Mouse (Mus musculus) forebrain, postnatal 0 days (tissue): ENCODE results near the gene Bpifb1. TPM values are rescaled to one million over a fixed set of nuclear protein-coding genes. Genes with fewer than 3 reads are reported as not detected.

ENCODE experiments used
- ATAC-seq: fragments of 200-750 bp; cut with Nextera tagmentation; 2 replicates; pipeline ENCODE4 v1.8.0; 2017; ENCODE audit warnings: mild to moderate bottlenecking, moderate library complexity
- DNase-seq: peaks from one replicate; pipeline ENCODE4 v3.0.0-alpha.2; 2015
- H3K27ac ChIP-seq: fragments of 300-500 bp; sonication (generic); 2 replicates; pipeline ENCODE4 v1.5.1; 2014; ENCODE audit warnings: low read depth, mild to moderate bottlenecking, antibody characterized with exemption, low read length, moderate library complexity, mixed read lengths
- H3K27me3 ChIP-seq: fragments of 300-500 bp; sonication (generic); 2 replicates; pipeline ENCODE4 v1.6.1; 2014; ENCODE audit warnings: mild to moderate bottlenecking, low read length, mixed read lengths; ENCODE audit not compliant: insufficient read depth
- H3K36me3 ChIP-seq: fragments of 300-500 bp; sonication (generic); 2 replicates; pipeline ENCODE4 v1.6.1; 2014; ENCODE audit warnings: mild to moderate bottlenecking, moderate library complexity; ENCODE audit not compliant: insufficient read depth
- H3K4me1 ChIP-seq: fragments of 300-500 bp; sonication (generic); 2 replicates; pipeline ENCODE4 v1.6.1; 2014; ENCODE audit warnings: antibody characterized with exemption; ENCODE audit not compliant: insufficient read depth
- H3K4me2 ChIP-seq: fragments of 300-500 bp; sonication (generic); 2 replicates; pipeline ENCODE4 v1.6.1; 2014; ENCODE audit warnings: low read depth, mild to moderate bottlenecking, moderate library complexity
- H3K4me3 ChIP-seq: fragments of 300-500 bp; sonication (generic); 2 replicates; pipeline ENCODE4 v1.5.1; 2014; ENCODE audit warnings: low read depth, low read length, mixed read lengths
- H3K9ac ChIP-seq: fragments of 300-500 bp; sonication (generic); 2 replicates; pipeline ENCODE4 v1.6.1; 2014; ENCODE audit warnings: mild to moderate bottlenecking
- H3K9me3 ChIP-seq: fragments of 300-500 bp; sonication (generic); 2 replicates; pipeline ENCODE4 v1.6.1; 2016; ENCODE audit warnings: low read length
- CTCF ChIP-seq: sonication (generic); IDR thresholded peaks from 2 replicates; pipeline ENCODE4 v1.5.1; 2016; ENCODE audit warnings: antibody characterized with exemption, control low read depth, low read depth
- WGBS: fragments of 180-500 bp; shearing (Covaris S2); extraction: QIAGEN DNeasy Blood & Tissue Kit; methylation state at CpG from one replicate; pipeline ENCODE4 v1.1.7; 2014; 5-methylcytosine and 5-hydroxymethylcytosine counted together
- polyA plus RNA-seq: library from polyadenylated mRNA; unstranded; fragments of >200 nt; fragmentation: Nextera tagmentation; extraction: Ambion mirVana; gene quantifications from 2 replicates; pipeline ENCODE4 v1.2.1, GENCODE M21; 2015
- total RNA-seq: library from RNA; depleted of rRNA; stranded (reverse); fragments of >200 nt; gene quantifications from 2 replicates; pipeline ENCODE4 v1.2.3, GENCODE M21; 2014; rRNA removed

Gene Bpifb1
- total RNA-seq, result 0.33 TPM in 1 of 2 replicates, not detected in the other
- polyA plus RNA-seq, result 0.23 and 0.92 TPM in 2 replicates

GRCm38 (mm10) chr2:154190546-154191258 is at the start of gene Bpifb1:
Gene Bpifb1 (plus strand): TSS chr2:154190818.
- DNase-seq (peak; percentile 16), ATAC-seq (no peak)
- WGBS, result 85% methylated on average over 11 of the region's 11 CpGs
- no peak within 1 kb of the TSS for H3K27ac ChIP-seq
- H3K4me1 ChIP-seq, result no peaks in the 10 kb centered on the region
- H3K9ac ChIP-seq, result no peak within 1 kb of the TSS
- H3K9me3 ChIP-seq, result no peaks in the 10 kb centered on the region
- H3K4me2 ChIP-seq, result no peak within 1 kb of the TSS
- no peak within 1 kb of the TSS for H3K4me3 ChIP-seq
- H3K27me3 ChIP-seq, result no peaks in the 10 kb centered on the region
- no peaks in the 10 kb centered on the region for H3K36me3 ChIP-seq
- peak; percentile 46 for TF ChIP-seq CTCF

GRCm38 (mm10) chr2:154142580-154142979 is 48.0 kb upstream of the Bpifb1 start, which contains the start of gene Bpifa1:
Gene Bpifa1 (plus strand): TSS chr2:154142880.
- ATAC-seq, result no peak
- H3K4me3 ChIP-seq, result no peak within 1 kb of the TSS
- no peak for DNase-seq
- no peaks in the 10 kb centered on the region for H3K9me3 ChIP-seq
- H3K4me2 ChIP-seq, result no peak within 1 kb of the TSS
- H3K36me3 ChIP-seq, result no peaks in the 10 kb centered on the region
- H3K9ac ChIP-seq, result no peak within 1 kb of the TSS
- TF ChIP-seq CTCF, result no peak
- no peaks in the 10 kb centered on the region for H3K27me3 ChIP-seq
- no peaks in the 10 kb centered on the region for H3K4me1 ChIP-seq
- WGBS, result 84% methylated on average over 4 of the region's 4 CpGs
- H3K27ac ChIP-seq, result no peak within 1 kb of the TSS

DNA sequence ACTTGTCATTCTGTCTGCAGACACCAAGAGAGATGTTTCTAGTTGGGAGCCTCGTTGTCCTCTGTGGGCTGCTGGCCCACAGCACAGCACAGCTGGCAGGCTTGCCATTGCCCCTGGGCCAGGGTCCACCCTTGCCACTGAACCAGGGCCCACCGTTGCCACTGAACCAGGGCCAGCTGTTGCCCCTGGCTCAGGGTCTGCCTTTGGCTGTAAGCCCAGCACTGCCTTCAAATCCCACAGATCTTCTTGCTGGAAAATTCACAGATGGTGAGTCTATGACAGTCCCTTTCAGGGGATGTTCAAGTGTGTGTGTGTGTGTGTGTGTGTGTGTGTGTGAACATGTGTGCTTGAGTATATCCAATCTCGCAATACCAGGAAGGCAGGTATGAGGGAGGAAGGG is 46.9 kb upstream of the Bpifb1 start:
- TF ChIP-seq CTCF, result no peak
- WGBS, result 44% methylated on average over 3 of the region's 3 CpGs
- Histone ChIP-seq H3K36me3 (no peaks in the 10 kb centered on the region), H3K4me3 (no peak overlapping the region), H3K27me3 (no peaks in the 10 kb centered on the region), H3K4me2 (no peak overlapping the region), H3K4me1 (no peaks in the 10 kb centered on the region), H3K9ac (no peak overlapping the region), H3K27ac (no peak overlapping the region), H3K9me3 (no peaks in the 10 kb centered on the region)
- peak; percentile 38; the same call in 1 of the 2 replicates for ATAC-seq
- no peak for DNase-seq

DNA sequence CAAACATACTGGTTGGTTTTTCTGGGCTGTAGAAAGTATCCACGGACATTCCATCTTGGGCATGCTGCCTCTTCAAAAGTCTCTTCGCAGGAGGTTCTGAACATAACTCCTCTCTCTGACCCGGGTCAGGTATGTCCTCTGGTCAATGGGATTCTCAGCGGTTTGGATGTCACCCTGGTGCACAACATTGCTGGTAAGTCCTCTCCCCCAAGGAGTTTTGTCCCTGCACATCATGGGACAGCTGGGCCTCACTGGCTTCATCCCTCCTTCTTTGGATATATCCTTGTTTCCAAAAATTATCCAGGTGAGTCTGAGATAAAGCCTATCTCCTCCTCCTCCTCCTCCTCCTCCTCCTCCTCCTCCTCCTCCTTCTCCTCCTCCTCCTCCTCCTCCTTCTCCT is 43.1 kb upstream of the Bpifb1 start:
- ATAC-seq (no peak), DNase-seq (no peak)
- Histone ChIP-seq H3K36me3 (no peaks in the 10 kb centered on the region), H3K9ac (no peak overlapping the region), H3K4me1 (no peaks in the 10 kb centered on the region), H3K4me2 (no peak overlapping the region), H3K4me3 (no peak overlapping the region), H3K27ac (no peak overlapping the region), H3K27me3 (no peaks in the 10 kb centered on the region), H3K9me3 (no peaks in the 10 kb centered on the region)
- no peak for TF ChIP-seq CTCF
- 82% methylated on average over 4 of the region's 4 CpGs for WGBS

GRCm38 (mm10) chr2:154158433-154158832 is 32.2 kb upstream of the Bpifb1 start:
- peak; percentile 37 for DNase-seq
- ATAC-seq, result no peak
- Histone ChIP-seq H3K4me3 (no peak overlapping the region), H3K9ac (no peak overlapping the region), H3K36me3 (no peaks in the 10 kb centered on the region), H3K4me2 (no peak overlapping the region), H3K4me1 (no peaks in the 10 kb centered on the region), H3K27ac (no peak overlapping the region), H3K27me3 (no peaks in the 10 kb centered on the region), H3K9me3 (0 out of 2 replicates have a peak, but pooled peaks cover 3% of the 10 kb centered on the region)
- peak; percentile 63 for TF ChIP-seq CTCF
- WGBS, result 26% methylated on average over 3 of the region's 3 CpGs

DNA sequence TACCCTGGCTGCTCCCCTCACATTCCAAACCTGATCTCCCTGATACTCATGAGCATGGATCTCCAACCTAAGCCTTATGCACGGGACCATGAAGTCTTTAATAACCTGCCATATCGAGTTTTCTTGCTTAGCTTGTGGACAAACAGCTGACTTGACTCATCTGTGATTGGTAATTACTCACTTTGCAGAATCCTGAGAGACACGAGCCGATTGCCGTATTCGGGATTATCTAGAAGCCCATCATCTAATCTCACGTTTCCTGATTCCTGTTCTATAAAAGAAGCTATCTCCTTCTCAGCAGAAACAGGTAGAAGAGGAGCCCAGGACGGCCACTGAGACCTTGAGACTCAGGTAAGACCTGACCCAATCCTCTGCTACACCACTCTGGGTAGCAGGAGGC is 28.3 kb upstream of the Bpifb1 start, which contains the start of gene Bpifa5:
Gene Bpifa5, plus strand, starts transcription at position 301 of the 400 bp plus-strand sequence.
- Histone ChIP-seq H3K9me3 (0 out of 2 replicates have a peak, but pooled peaks cover 3% of the 10 kb centered on the region), H3K4me2 (no peak within 1 kb of the TSS), H3K27me3 (no peaks in the 10 kb centered on the region), H3K9ac (no peak within 1 kb of the TSS), H3K4me1 (no peaks in the 10 kb centered on the region), H3K27ac (no peak within 1 kb of the TSS), H3K4me3 (no peak within 1 kb of the TSS), H3K36me3 (no peaks in the 10 kb centered on the region)
- ATAC-seq, result no peak
- 86% methylated on average over 8 of the region's 8 CpGs for WGBS
- no peak for DNase-seq
- TF ChIP-seq CTCF, result no peak

DNA sequence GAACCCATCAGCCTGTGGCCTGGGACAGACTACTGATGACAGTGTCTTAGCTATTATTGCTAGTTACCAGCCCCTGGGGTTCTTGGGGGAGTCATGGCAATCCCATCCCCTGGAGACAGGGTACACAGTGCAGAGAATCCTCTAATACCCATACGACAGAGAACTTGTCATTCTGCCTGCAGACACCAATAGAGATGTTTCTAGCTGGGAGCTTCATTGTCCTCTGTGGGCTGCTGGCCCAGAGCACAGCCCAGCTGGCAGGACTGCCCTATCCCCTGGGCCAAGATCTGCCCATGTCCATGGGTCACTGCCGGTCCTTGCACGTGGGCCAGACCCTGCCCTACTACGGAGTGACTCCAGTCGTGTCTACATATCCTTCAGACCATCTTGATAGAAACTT is 27.3 kb upstream of the Bpifb1 start:
- Histone ChIP-seq H3K4me2 (no peak overlapping the region), H3K36me3 (no peaks in the 10 kb centered on the region), H3K9ac (no peak overlapping the region), H3K4me3 (no peak overlapping the region), H3K27me3 (no peaks in the 10 kb centered on the region), H3K4me1 (no peaks in the 10 kb centered on the region), H3K9me3 (0 out of 2 replicates have a peak, but pooled peaks cover 3% of the 10 kb centered on the region), H3K27ac (no peak overlapping the region)
- peak; percentile 45; the same call in 1 of the 2 replicates for ATAC-seq
- no peak for TF ChIP-seq CTCF
- DNase-seq, result no peak
- WGBS, result 84% methylated on average over 5 of the region's 5 CpGs
